Mouse (Mus musculus) myocyte (in vitro differentiated cells): Measurements from ENCODE around the gene Abraxas1. TPM values are rescaled to one million over a fixed set of nuclear protein-coding genes. Genes with fewer than 3 reads are reported as not detected.

ENCODE experiments used
- H3K27me3 ChIP-seq: one replicate; pipeline ENCODE4 v1.6.1; 2011; ENCODE audit not compliant: control insufficient read depth, insufficient read depth, insufficient read length
- H3K36me3 ChIP-seq: one replicate; pipeline ENCODE4 v1.6.1; 2011; ENCODE audit not compliant: control insufficient read depth, insufficient read depth
- H3K4me2 ChIP-seq: one replicate; pipeline ENCODE4 v1.6.1; 2011; ENCODE audit warnings: low read depth, control low read depth
- H3K4me3 ChIP-seq: one replicate; pipeline ENCODE4 v1.5.1; 2011; ENCODE audit warnings: mild to moderate bottlenecking, control low read depth, moderate library complexity
- H3K79me2 ChIP-seq: one replicate; pipeline ENCODE4 v1.6.1; 2011; ENCODE audit not compliant: control insufficient read depth, insufficient read depth
- H3ac ChIP-seq: one replicate; pipeline ENCODE4 v1.6.1; 2011; ENCODE audit not compliant: control insufficient read depth, insufficient read length
- CEBPB ChIP-seq: IDR thresholded peaks from 2 replicates; pipeline ENCODE4 v1.6.1; 2011; ENCODE audit warnings: mild to moderate bottlenecking, moderate library complexity; ENCODE audit not compliant: poor library complexity, insufficient read depth, severe bottlenecking
- E2F4 ChIP-seq: IDR thresholded peaks from one replicate; pipeline ENCODE4 v1.6.1; 2011; ENCODE audit warnings: mild to moderate bottlenecking, control low read depth, moderate library complexity; ENCODE audit not compliant: insufficient read depth
- MAX ChIP-seq: IDR thresholded peaks from one replicate; pipeline ENCODE4 v1.6.1; 2011; ENCODE audit warnings: low read depth, mild to moderate bottlenecking, control low read depth
- MYOD1 ChIP-seq, 3 experiments: IDR thresholded peaks; one replicate each; pipeline ENCODE4 v1.6.1; 2011; ENCODE audit warnings: control low read depth in 2 of 3, low read depth in 2 of 3, mild to moderate bottlenecking in 2 of 3, moderate library complexity in 1 of 3; ENCODE audit not compliant: insufficient read length in 2 of 3, control insufficient read depth in 1 of 3
- MYOG ChIP-seq, 3 experiments: IDR thresholded peaks; one replicate each; pipeline ENCODE4 v1.6.1; 2011; ENCODE audit warnings: control low read depth in 2 of 3, low read depth in 2 of 3, mild to moderate bottlenecking in 2 of 3; ENCODE audit not compliant: insufficient read length in 2 of 3, control insufficient read depth in 1 of 3, insufficient read depth in 1 of 3
- POLR2A ChIP-seq: IDR thresholded peaks from one replicate; pipeline ENCODE4 v1.6.1; 2011; ENCODE audit warnings: low read depth, mild to moderate bottlenecking, control low read depth, moderate library complexity; ENCODE audit not compliant: insufficient read length
- POLR2AphosphoS2 ChIP-seq: IDR thresholded peaks from one replicate; pipeline ENCODE4 v1.6.1; 2011; ENCODE audit warnings: low read depth, control low read depth; ENCODE audit not compliant: insufficient read length
- REST ChIP-seq: IDR thresholded peaks from one replicate; pipeline ENCODE4 v1.6.1; 2011; ENCODE audit warnings: mild to moderate bottlenecking, control low read depth, moderate library complexity; ENCODE audit not compliant: insufficient read depth, insufficient read length
- SRF ChIP-seq: IDR thresholded peaks from one replicate; pipeline ENCODE4 v1.6.1; 2011; ENCODE audit warnings: low read depth; ENCODE audit not compliant: control insufficient read depth, insufficient read length
- TCF12 ChIP-seq: IDR thresholded peaks from one replicate; pipeline ENCODE4 v1.6.1; 2011; ENCODE audit warnings: mild to moderate bottlenecking, control low read depth; ENCODE audit not compliant: poor library complexity, insufficient read depth, severe bottlenecking
- TCF3 ChIP-seq: IDR thresholded peaks from one replicate; pipeline ENCODE4 v1.6.1; 2011; ENCODE audit warnings: low read depth, control low read depth; ENCODE audit not compliant: insufficient read length
- USF1 ChIP-seq: IDR thresholded peaks from one replicate; pipeline ENCODE4 v1.6.1; 2011; ENCODE audit warnings: low read depth, mild to moderate bottlenecking, control low read depth, moderate library complexity
- polyA plus RNA-seq: library from polyadenylated mRNA; unstranded; fragments of >200 nt; fragmentation: generic; extraction: Trizol; gene quantifications from one replicate; pipeline ENCODE4 v1.2.1, GENCODE M21; 2012; ENCODE audit warnings: missing spikeins

The Abraxas1 gene
- polyA plus RNA-seq, 1 experiment = 7.6 TPM

DNA sequence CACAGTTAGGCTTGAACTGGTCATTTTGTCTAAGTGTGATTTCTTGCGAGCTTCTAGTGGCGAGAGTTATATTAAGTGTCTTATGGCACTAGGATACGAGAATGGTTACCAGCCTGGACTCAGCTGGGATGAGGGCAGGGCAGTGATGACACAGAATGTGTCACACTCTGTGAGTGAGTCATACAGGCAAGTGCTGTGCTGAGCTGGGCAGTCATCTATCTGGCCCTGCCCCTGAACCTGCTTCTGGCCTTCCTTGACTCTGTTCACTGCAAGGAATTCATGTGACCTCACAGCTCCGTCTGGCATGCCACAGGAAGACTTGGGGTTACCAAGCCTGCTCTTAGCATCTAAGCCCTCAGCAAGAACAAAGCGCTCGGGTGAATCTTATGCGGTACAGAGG lies 41.0 kb upstream of the Abraxas1 start:
- Histone ChIP-seq H3ac (no peak overlapping the region), H3K4me3 (no peak overlapping the region), H3K79me2 (no peaks in the 10 kb centered on the region), H3K36me3 (no peaks in the 10 kb centered on the region), H3K27me3 (no peaks in the 10 kb centered on the region), H3K4me2 (no peak overlapping the region)
- no peak for TF ChIP-seq POLR2A
- TF ChIP-seq MAX = no peak
- no peak for TF ChIP-seq MYOG (IDR thresholded peaks at IDR 0.05; ENCODE audit: control insufficient read depth in 1 of 3, insufficient read depth in 1 of 3, insufficient read length in 2 of 3, low read depth in 2 of 3)
- no peak for TF ChIP-seq MYOD1 (IDR thresholded peaks at IDR 0.05; ENCODE audit: control insufficient read depth in 1 of 3, insufficient read length in 2 of 3, low read depth in 2 of 3)
- no peak for TF ChIP-seq SRF
- no peak for TF ChIP-seq E2F4
- TF ChIP-seq TCF3 = no peak
- TF ChIP-seq CEBPB = no peak
- TF ChIP-seq POLR2AphosphoS2 = no peak
- no peak for TF ChIP-seq TCF12
- TF ChIP-seq REST = no peak
- no peak for TF ChIP-seq USF1

DNA sequence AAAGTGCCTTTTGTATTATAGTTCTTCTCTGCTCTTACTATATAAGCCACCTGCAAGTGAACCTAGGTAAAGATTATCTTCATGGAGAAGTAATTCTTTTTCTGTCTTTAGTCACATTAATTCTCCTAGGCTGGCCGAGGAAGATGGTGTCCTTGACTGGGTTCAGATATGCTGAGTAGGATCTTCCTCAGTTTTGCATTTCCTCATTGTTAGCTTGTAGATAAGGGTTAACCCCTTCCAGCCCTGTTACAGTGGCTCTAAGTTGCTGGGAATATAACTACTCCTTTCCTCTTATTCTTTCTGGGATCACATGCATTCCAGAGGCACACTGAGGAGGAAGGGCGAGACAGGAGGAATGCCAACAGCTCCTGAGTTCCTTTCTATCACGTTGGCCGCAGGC lies 40.4 kb upstream of the Abraxas1 start:
- H3ac ChIP-seq = no peak overlapping the region
- TF ChIP-seq POLR2A (no peak), MYOD1 (IDR thresholded peaks at IDR 0.05; ENCODE audit: control insufficient read depth in 1 of 3, insufficient read length in 2 of 3, low read depth in 2 of 3) (no peak), SRF (no peak), REST (no peak), TCF12 (no peak), MAX (no peak)
- no peaks in the 10 kb centered on the region for H3K79me2 ChIP-seq
- peak overlapping the region; percentile 2 for H3K4me2 ChIP-seq
- H3K36me3 ChIP-seq = no peaks in the 10 kb centered on the region
- H3K4me3 ChIP-seq = no peak overlapping the region
- H3K27me3 ChIP-seq = no peaks in the 10 kb centered on the region

DNA sequence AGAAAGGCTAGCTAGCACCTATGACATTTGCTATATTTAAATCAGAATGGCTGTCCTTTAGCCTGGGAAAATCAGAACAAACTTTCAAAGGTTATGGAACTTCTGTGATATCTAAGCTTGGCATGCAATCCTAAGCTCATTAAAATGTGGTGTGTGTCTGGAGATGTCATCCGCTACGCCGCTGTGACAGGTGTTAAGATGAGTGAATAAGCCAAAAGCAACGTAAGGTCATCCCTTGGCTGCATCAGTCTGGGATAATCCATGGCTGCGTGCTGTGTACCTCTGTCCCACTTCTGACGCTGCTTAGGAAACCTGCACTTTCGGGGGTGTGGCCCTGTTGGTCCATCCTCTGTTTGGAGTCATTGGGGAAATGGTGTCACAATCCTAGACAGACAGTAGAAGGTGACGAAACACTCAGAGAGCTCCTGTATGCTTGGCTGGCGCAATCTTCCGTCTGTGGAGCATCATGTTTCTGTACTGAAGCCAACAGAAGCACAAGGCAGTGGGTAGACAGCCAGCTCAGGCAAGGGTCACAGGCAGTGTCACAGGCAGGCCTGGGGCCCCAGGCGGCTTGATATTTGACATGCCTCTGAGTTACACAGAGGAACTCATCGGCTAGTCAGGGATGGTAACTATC lies 39.8 kb upstream of the Abraxas1 start:
- H3K4me3 ChIP-seq = no peak overlapping the region
- H3K79me2 ChIP-seq = no peaks in the 10 kb centered on the region
- no peak overlapping the region for H3ac ChIP-seq
- H3K4me2 ChIP-seq = peak overlapping the region; percentile 8
- no peaks in the 10 kb centered on the region for H3K27me3 ChIP-seq
- H3K36me3 ChIP-seq = no peaks in the 10 kb centered on the region
- no peak for TF ChIP-seq POLR2AphosphoS2
- no peak for TF ChIP-seq POLR2A
- no peak for TF ChIP-seq TCF12
- no peak for TF ChIP-seq MAX
- no peak for TF ChIP-seq SRF
- 0 out of 2 replicates have a peak, but pooled peaks have one; percentile 45 for TF ChIP-seq CEBPB
- no peak for TF ChIP-seq REST
- peak in 2 of 3 experiments; percentile 24 to 67 for TF ChIP-seq MYOD1 (IDR thresholded peaks at IDR 0.05; ENCODE audit: control insufficient read depth in 1 of 3, insufficient read length in 2 of 3, low read depth in 2 of 3)
- no peak for TF ChIP-seq TCF3
- peak in 2 of 3 experiments; percentile 27 to 46 for TF ChIP-seq MYOG (IDR thresholded peaks at IDR 0.05; ENCODE audit: control insufficient read depth in 1 of 3, insufficient read depth in 1 of 3, insufficient read length in 2 of 3, low read depth in 2 of 3)

DNA sequence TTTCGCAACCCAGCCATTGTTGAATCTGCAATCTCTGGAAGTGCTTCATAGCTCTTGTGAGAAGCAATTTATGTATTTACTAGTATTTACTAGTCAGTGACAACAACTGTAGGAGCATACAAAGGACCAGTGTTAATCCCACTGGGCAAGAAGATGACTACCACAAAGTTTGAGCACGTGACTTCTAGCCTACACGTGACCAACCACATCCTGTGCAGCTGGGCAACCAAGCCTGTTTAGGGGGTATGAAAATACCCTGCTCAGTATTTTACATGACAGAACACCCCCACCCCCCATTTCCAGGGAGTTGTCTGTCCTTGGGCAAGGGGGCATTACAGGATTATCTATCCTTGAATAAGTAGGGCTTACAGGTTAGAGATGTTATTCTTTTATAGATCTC lies 35.8 kb upstream of the Abraxas1 start:
- Histone ChIP-seq H3K27me3 (no peaks in the 10 kb centered on the region), H3K79me2 (no peaks in the 10 kb centered on the region), H3K4me3 (no peak overlapping the region), H3K36me3 (no peaks in the 10 kb centered on the region), H3ac (no peak overlapping the region), H3K4me2 (no peak overlapping the region)
- no peak for TF ChIP-seq REST
- TF ChIP-seq USF1 = peak; percentile 80

DNA sequence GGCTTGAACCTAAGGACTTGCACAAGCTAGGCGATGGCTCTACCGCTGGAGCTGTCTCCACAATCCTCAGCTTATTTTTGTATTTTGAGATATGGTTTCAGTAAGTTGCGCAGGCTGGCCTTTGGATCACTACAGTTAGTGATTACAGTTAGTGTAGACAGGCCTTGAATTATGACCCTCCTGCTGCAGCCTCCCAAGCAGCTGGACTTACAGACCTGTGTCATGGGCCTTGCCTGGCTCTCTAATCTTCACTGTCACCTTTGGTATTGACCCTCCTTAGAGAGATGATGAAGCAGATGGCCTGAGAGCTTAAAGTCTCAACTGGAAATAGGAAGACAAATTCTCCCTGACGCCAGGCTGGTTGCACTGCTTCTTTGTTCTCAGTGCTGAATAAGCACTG lies 33.2 kb upstream of the Abraxas1 start:
- no peak for TF ChIP-seq CEBPB
- no peak for TF ChIP-seq POLR2A
- TF ChIP-seq USF1 = no peak
- TF ChIP-seq MYOG (IDR thresholded peaks at IDR 0.05; ENCODE audit: control insufficient read depth in 1 of 3, insufficient read depth in 1 of 3, insufficient read length in 2 of 3, low read depth in 2 of 3) = no peak
- no peak for TF ChIP-seq MYOD1 (IDR thresholded peaks at IDR 0.05; ENCODE audit: control insufficient read depth in 1 of 3, insufficient read length in 2 of 3, low read depth in 2 of 3)
- TF ChIP-seq E2F4 = no peak
- TF ChIP-seq SRF = no peak
- TF ChIP-seq TCF12 = no peak
- TF ChIP-seq TCF3 = no peak
- no peak for TF ChIP-seq REST
- TF ChIP-seq POLR2AphosphoS2 = no peak
- TF ChIP-seq MAX = no peak
- Histone ChIP-seq H3K36me3 (no peaks in the 10 kb centered on the region), H3ac (no peak overlapping the region), H3K79me2 (no peaks in the 10 kb centered on the region), H3K4me2 (no peak overlapping the region), H3K27me3 (no peaks in the 10 kb centered on the region), H3K4me3 (no peak overlapping the region)
